Mouse (Mus musculus): ENCODE results near the gene Pex7.

DNA sequence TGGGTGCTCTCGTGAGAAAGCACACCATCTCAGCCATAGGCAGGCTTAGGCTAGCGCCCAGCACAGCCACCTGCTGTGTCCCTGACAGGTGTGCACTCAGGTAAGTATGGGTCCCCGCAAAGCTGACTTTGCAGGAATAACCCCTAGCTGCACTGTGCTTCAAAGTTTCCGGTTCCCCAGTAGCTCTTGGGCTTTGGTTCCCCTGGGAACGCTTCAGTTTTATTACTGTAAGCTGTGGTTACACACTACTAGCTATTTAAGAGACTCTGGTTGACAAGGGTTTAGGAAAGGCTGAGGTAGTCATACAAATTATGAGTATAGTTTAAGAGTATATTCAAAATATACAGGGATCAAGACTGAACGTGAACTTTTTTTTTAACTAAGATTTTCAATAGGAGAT lies 54.7 kb downstream of the Pex7 start:
- TF ChIP-seq CTCF (IDR thresholded peaks at IDR 0.05; ENCODE audit: low read depth, low read length) (no peak), POLR2A (IDR thresholded peaks at IDR 0.05; ENCODE audit: insufficient read depth, low read length) (no peak)

All from ES-Bruce4 (cell line).